Mouse (Mus musculus): ENCODE results near the gene Cntn5.

Gene Cntn5

DNA sequence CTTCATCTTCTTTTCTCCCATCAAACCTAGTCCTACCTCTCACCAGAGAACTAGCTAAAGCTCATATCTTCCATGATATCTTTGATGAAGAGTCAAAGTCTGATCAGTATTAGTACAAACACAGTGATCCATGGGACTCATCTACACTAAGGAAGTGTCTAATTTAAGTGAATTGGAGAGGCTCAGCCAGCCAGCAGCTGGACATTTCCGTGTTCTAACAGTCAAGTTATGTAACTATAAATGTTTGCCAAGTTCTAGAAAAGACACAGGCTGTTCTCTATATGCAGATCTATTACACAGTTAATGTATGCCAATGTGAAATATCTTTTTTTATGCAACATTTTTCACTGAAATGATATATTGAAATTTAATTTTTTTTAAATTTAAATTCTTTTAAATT, 959.7 kb downstream of the Cntn5 start:
- no peak for DNase-seq (ENCODE audit: low read depth, low spot score)

DNA sequence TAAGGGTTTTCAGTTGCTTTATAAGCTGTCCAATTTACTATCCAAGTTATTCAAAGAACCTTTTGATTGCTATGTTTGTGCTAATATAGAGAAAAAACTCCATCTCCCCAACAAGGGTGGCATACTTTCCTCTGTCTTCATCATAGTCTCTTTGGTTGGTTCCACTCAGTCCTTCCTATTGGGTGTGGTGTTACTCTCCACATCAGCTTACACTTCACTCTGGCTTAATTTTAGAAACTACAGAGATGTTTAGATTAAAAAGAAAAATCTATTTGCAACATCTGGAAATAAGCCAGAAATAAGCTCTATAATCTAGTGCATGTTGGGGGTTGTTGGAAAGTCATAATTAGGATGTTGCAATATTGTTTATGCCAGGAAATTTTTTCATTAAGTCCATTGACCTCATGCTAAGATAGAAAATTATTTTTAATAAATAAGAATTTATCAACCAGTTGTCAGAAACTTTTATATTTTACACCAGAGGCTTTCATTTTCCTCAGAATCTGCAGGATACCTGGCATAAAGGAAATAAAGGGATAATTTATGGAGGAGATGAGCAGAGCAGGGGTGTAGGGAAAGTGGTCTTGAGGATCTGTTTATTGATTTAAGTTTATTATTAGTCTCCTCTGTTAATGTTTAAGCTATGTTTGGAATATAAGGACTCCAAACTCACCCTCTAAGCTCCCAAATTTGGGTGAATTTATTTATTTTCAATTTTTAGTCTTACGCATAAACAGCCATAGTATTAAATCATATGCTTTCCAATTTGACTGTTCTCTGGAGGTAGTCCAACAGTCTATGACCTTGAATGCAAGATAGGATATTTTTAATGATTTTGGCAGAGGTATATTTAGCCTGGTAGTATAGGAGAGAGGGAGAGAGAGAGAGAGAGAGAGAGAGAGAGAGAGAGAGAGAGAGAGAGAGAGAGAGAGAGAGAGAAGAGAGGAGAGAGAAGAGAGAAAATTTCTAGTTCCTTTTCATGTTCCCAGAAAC, 966.8 kb downstream of the Cntn5 start:
- no peak for DNase-seq (ENCODE audit: low read depth, low spot score)

- DNase-seq (ENCODE audit: low read depth, low spot score): no peak
Measured at GRCm38 (mm10) chr9:9920580-9920979, 984.0 kb downstream of the Cntn5 start.

DNA sequence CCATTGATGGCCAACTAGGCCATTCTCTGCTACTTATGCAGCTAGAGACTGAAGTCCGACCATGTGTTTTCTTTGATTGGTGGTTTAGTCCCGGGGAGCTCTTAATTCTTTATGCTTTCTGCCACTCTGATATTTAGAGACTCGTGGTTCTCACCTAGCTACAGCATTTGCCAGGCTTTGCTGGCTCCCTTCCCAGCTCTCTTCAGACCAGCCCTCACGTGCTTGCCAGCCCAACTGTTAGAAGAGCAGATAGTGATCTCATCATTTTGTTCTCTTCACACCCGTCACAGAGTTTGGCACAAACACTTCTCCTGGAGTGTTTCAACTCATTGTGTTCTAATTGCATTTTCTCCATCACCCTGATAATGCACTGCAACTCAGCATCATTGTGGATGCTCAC, 1005.5 kb downstream of the Cntn5 start:
- DNase-seq (ENCODE audit: low read depth, low spot score): no peak

- no peak for DNase-seq (ENCODE audit: low read depth, low spot score)
Measured at GRCm38 (mm10) chr9:9886210-9886609, 1018.4 kb downstream of the Cntn5 start.

DNA sequence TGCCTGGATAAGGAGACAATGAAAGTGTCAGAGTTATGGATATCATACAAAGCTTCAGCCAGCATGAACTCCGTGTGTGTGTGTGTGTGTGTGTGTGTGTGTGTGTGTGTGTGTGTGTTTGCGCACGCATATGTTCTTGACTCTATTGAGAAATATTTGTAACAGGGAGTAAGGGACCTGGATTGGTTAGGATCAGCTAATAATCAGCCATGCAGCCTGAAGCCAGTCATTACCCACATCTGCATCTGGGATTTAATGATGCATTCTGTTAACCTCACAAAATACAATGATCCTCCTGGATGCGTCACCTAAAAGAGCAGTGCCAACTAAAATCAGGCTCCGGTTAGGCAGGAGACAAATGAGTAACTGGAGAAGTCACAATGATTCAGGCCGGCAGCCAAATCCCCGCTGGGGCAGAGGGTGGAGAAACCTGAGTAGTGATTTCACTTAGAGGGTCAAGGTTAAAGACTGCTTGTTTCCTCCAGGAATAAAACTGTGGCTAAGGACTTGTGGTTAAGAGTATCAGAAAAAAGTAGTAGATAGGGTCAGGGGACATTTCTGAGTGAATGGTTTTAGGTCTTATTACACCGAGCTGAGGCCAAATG, 1021.7 kb downstream of the Cntn5 start:
- DNase-seq (ENCODE audit: low read depth, low spot score): no peak

DNA sequence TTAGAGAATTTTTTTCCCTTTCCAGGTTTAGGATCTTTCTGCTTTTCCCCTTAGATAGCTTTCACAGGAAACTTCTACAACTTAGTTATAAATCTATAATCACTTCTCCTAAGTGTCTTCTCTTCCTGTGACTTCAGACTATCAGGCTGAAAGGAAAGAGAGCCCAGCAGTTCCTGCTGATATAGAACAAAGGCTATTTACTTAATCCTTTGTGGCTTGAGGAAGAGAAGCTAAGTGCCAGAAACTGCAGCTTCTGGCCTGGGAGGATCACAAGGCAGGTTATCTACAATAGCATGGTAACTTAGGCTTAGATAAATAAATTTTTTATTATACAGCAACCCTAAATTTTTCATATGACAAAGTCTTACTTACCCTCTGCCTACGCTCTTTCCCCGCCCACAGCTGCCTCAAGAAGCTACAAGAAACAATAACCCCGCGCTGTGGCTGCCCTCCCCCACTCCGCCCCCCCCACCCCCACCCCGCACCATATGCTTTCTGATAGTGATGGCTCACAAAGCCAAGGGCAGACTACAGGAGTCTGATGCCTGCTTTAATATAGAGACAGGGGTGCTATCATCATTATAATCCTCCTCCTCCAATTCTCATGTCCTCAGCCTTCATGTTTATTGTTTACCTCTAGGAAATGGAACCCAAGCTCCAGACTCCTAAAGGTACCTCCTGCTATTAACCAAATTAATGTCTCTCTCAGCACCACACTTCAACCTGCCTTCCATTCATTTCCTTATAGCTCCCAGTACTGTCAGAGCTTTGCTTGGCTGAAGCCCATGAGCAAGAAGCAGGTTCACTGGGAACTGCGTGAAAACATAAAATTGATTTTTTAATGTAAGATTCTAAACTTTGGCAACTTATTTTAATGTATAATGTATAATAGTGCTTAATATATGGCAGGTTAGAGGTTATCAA, 1032.2 kb downstream of the Cntn5 start:
- DNase-seq (ENCODE audit: low read depth, low spot score): no peak

DNA sequence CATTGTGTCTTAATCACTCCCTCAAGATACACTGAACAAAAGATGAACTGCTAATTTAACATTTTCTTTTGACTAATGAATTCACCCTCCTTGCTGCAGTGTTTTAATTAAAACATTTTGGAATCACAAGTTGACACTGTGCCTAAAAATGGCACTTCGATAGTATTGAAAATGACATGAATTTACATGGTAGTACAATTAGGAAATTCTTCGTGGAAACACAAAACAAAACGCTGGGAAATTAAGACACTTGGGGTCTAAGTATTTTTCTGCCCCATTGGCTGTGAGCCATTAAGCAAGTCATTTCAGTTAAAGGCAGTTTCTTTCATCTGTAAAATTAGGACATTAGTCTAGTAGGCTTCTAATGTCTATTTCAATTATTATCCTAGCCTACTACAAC, 1043.9 kb downstream of the Cntn5 start:
- no peak for DNase-seq (ENCODE audit: low read depth, low spot score)

DNA sequence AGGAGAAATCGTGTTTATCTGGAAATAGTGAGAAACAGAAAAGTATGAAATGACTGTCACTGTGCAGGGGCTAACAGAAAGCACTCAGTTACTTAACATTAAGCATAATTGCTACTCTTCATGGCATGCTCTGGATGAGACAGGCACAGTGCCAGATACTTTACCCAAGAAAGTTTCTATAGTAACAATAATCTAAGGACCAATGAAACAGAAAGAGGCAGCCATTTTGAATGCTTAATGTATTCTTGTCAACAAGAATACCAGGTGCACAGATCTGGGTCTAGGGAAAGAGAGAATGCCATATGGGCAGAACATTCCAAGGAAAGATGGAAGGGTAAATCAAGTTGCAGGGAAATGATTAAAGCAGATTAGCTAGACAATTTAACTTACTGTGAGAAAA, 1045.3 kb downstream of the Cntn5 start:
- no peak for DNase-seq (ENCODE audit: low read depth, low spot score)

- no peak for DNase-seq (ENCODE audit: low read depth, low spot score)
Measured at GRCm38 (mm10) chr9:9854791-9855190, 1049.8 kb downstream of the Cntn5 start.

GRCm38 (mm10) chr9:9830231-9830630, 1074.3 kb downstream of the Cntn5 start:
- DNase-seq (ENCODE audit: low read depth, low spot score): no peak

GRCm38 (mm10) chr9:9819963-9820362, 1084.6 kb downstream of the Cntn5 start:
- no peak for DNase-seq (ENCODE audit: low read depth, low spot score)

DNA sequence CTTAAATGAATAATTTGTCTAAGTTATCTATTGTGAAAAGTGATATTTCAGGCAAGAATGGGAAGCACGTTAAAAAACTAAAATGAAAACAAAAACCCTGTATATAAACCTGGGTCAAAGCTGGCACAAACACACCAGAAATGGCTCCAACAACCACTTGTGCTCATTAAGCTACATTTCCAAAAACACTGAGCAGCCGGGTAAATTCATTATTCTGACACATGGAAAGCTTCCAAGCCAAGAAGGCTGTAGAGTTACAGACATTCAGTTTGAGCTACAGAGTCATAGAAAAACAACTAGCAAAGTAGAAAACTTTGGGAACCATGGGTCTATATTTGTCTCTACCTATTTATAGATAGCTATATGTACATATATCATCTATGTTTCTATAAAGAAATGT, 1087.1 kb downstream of the Cntn5 start:
- DNase-seq (ENCODE audit: low read depth, low spot score): no peak

DNA sequence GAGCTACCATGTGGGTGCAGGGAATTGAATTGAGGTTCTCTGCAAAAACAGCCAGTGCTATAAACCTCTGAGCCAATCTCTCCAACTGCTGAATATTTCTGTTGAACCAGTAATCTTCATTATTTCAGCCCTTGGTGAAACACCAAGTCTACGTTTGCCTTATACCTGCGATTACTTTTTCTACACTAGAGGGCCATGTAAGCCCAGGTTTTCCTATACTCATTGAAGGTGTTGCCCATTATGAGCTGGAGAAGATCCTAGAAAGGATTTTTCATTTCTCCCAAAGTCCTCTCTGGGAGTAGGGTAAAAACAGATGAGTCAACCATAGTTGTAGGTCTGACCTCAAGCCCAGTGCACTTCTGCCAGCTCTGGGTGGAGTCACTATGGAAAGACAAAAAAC, 1105.0 kb downstream of the Cntn5 start:
- no peak for DNase-seq (ENCODE audit: low read depth, low spot score)

- DNase-seq (ENCODE audit: low read depth, low spot score): no peak
Measured at GRCm38 (mm10) chr9:9783680-9784079, 1120.9 kb downstream of the Cntn5 start.

GRCm38 (mm10) chr9:9781157-9781884, 1123.3 kb downstream of the Cntn5 start:
- no peak for DNase-seq (ENCODE audit: low read depth, low spot score)

DNA sequence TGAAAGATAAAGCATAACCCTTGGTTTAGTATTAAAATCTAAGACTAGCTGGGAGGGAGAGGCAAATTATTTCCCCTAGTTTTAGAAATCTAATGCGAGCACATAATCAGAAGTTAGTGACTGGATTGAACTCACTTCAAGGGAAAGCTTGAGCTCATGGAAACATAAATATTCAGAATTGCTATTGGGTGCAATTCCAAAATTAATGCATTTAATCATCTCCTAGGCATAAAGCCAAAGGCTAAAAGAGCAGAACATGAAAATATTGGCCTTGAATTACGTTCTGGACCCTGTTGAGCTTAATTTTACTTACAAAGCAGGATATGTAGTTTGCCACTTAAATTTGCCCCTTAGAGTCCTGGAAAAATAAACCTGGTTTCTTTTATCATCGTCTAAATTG, 1124.9 kb downstream of the Cntn5 start:
- no peak for DNase-seq (ENCODE audit: low read depth, low spot score)

DNA sequence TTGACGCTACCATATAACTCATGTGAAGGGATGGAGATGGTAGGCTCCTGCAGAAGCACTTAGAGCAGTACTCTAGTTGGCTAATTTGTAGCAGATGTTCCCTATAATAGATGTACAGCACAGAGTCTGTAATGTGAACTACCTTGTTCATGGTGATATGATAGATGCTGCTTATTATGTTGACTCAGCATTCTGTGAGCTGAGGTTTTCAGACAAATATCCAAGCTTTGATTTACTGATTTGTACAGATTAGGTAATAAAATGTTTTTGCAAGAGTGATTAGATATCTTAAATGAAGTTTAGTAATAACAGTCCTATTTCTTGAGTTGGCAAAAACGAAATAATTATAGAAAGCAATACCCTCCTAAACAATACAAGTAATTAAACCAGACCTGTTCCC, 1133.8 kb downstream of the Cntn5 start:
- no peak for DNase-seq (ENCODE audit: low read depth, low spot score)

DNA sequence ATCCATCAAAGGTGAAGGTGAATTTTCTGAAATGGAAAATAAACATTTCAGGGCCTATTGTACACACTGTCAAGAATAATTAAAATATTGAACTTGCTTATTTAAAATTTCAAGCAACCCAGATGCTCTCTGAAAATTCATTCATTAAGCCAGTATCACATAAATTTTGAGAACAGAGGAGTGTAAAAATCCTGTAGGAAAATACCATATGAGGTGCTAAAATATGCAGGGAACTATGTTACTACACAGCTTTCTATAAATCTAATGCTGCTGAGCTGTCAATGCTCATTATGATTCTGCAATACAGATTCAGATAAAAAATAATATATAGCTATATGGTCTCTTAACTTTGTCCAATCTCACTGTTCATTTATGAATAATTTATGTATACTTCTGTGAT, 1134.9 kb downstream of the Cntn5 start:
- no peak for DNase-seq (ENCODE audit: low read depth, low spot score)

DNA sequence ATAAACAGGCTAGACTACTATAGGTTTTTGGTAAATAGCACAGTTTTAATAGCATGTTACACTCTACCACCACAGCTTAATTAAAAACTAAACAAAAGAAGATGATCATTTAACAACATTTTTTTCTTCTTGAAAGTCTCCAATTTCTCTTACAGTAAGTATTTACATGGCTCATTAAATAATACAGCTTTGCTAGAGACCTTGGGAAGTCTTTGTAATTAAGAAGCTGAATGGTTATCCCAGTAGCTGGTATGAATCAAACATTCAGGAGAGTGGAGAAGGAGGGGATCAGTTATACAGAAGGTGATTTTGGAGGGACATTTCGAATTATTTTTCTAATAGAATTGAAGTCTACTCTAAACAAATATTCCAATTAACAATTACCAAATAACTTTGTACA, 1186.4 kb downstream of the Cntn5 start:
- DNase-seq (ENCODE audit: low read depth, low spot score): no peak

GRCm38 (mm10) chr9:9708671-9709070, 1195.9 kb downstream of the Cntn5 start:
- DNase-seq (ENCODE audit: low read depth, low spot score): no peak

Data from retina, adult 2 months (tissue).